Mouse (Mus musculus): ENCODE measurements around the gene Kcnj3.

- no peak for TF ChIP-seq POLR2AphosphoS2 (IDR thresholded peaks at IDR 0.05; ENCODE audit: insufficient read length, low read depth)
- TF ChIP-seq POLR2A (IDR thresholded peaks at IDR 0.05; ENCODE audit: insufficient read length, low read depth): no peak
- no peak for TF ChIP-seq CEBPB (IDR thresholded peaks at IDR 0.05; ENCODE audit: insufficient read depth, poor library complexity, severe bottlenecking)
- TF ChIP-seq TCF3 (IDR thresholded peaks at IDR 0.05; ENCODE audit: insufficient read length, low read depth): no peak
- TF ChIP-seq MAX (IDR thresholded peaks at IDR 0.05; ENCODE audit: low read depth): no peak
Observed at GRCm38 (mm10) chr2:55435721-55436260, at the start of gene Kcnj3.
